Mouse (Mus musculus) neural tube, embryonic 10.5 days (tissue): ENCODE measurements around the gene Dock2.
"Not testable (repeated sequence)": the region's sequence is repeated elsewhere in the genome, so short reads cannot be mapped to it uniquely, and the experiment has no call there.

ENCODE experiments used
- DNase-seq: peaks from one replicate; pipeline ENCODE4 v3.0.0-alpha.2; 2017; ENCODE audit warnings: low spot score; ENCODE audit errors: extremely low spot score

Gene Dock2

DNA sequence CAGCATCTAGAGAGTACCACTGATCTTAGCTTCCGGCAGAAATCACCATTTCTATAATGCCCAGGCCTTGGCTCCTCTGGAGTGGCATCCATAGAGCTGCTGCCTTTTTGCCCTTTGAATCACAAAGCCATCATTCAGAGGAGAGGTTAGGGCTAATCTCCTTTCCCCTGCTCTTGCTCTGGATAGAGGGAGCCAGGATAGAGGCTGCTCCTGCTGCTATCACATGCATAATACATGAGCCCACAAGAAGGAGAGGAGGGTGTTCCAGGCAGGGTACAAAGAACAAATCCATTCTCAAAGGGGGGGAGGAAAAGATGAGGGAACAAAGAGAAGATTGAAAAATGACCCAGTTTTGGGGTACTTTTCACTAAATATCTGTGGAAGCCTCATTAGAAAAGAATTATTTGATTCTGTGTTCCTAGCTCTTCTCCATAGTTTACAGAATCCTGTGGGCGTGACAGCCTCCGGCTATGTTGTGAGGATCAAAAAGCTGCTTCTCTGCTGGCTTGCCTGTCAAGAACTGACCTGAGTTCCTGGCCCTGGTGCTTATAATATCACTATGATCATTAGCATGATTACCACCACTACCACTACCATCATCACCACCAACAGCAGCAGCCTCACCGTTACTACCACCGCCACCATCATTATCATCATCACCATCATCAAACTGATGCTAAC lies 485.9 kb downstream of the Dock2 start:
- no peak for DNase-seq

DNA sequence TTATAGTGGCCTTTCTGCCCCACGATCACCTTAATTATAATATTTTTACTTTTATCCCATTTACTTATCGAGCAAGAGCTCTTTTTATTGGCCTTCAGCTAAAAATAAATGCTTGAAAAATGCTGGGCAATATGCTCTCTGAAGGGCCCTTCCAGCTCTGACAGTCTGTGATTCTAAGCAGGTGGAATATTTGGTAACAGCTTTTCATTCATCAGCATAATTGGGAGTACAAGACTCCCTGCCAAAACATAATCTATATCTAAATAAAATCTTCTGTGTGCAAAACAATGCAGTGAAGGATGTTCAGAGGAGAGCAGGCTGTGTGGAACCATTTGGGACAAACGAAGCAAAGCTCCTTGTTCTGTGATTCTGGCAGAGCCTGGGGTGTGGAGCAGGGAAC lies 492.4 kb downstream of the Dock2 start:
- DNase-seq = no peak

DNA sequence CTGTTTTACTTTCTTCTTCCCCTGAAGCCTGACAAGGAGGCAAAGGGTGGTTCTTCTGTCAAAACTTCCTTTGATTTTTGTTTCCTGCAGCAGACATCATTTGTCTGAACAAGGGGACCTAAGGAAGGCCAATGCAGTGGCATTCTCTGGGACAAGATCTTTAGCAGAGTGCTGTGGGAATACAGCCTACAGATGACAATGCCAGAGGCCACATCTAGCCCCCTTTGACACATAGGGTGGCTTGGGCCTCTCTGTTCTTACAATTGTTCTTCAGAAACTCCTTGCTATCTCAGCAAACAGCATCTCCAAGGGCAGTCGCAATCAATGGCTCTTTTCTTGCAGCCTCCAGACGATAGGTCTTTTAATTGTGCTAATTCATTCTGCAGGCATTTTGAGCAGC lies 493.0 kb downstream of the Dock2 start:
- DNase-seq = no peak

DNA sequence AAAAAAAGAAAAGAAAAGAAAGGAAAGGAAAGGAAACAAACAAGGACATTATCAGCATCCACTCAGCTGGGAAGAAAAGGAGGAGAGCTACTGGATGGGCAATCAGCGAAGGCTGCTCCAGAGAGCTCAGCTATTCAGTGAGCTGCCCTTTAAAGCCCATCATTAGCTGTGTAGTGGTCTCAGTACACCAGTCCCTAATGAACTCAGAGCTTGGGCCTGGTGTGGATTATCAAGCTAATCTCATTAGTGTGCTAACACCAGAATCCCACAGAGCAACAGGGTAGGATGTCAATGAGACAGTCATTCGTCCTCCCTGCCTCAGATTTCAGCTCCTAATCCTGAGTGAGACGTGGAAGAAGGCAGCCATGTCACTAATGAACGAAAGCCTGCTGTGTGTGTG lies 493.4 kb downstream of the Dock2 start:
- DNase-seq = no peak

DNA sequence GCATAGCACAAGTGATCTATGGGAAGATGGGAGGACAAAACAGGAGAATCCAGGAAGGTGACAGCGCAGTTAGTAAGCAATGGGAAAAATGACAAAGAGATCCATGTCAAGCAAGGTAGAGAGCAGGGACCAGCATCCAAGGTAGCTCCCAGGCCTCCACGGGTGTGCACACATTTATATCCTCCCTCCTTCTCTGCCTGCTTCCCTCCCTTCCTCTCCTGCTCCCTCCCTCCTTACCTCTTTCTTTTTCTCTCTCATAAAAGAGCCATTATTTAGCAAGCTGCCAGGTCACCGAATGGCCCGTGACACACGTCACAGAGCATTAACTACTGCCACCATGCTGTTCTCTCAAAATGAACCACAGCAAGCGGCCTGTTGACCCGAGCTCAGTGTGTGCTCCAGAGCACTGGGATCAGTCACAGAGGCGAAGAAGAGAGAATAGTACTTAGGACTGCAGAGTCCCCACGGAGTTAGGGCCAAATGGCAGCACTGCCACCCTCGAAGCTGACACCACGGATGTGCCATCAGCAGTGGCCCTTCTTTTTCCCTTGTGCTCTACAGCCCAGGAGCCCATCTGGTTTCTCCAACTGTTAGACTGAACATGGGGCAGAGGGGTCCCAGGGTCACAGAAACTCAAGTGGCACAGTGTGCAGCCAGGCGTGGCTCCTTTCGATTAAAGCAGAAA lies 499.4 kb downstream of the Dock2 start:
- DNase-seq = peak; percentile 30

DNA sequence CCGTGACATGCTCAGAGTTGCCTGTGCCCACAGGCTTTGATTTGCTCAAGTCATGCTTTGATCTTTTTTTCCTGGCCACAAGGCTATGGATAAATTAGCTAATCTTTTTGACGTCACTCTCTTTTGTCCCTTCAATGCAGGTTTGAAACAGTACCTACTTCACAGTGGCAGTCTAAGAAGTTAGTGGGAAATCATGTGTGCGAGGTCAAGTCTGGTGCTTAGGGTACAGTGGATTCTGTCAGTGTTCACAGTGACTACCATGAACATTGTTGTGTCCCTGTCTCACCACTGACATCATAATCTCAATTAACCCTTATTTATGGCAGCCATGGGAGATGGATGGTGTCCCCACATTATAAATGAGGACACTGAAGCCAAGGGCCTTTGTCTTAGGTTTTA lies 506.6 kb downstream of the Dock2 start:
- DNase-seq = no peak

DNA sequence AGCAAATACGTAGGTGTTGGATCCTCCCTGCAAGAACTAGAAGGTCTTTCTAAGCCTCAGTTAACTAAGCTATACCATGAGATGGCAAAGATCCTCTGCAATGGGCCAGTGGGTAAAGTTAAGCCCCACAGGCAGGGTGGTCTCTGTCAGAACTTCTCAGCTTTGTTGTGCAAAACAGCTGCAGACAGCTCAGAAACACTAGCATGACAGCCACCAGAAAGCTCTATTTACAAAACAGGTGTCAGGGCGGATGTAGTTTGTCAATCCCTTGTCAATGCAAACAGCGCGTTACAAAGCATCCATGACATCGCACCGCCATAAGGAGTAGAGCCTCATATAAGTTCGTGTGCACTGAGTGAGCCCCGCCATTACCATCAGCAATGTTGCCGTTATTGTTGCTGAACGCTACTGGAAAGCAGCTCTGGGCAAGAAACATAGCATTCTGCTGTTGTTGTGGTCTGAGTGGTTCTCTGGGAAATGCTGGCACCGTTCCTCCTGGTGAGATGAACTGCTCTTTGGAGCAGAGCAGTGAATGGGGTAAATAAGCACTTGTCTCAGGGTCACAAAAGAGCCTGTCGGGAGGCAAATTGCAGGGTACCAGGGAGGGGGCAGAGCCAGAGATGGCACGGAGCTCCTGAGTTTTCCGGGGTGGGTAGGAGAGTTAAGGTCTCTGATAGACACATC lies 507.2 kb downstream of the Dock2 start:
- DNase-seq = no peak

DNA sequence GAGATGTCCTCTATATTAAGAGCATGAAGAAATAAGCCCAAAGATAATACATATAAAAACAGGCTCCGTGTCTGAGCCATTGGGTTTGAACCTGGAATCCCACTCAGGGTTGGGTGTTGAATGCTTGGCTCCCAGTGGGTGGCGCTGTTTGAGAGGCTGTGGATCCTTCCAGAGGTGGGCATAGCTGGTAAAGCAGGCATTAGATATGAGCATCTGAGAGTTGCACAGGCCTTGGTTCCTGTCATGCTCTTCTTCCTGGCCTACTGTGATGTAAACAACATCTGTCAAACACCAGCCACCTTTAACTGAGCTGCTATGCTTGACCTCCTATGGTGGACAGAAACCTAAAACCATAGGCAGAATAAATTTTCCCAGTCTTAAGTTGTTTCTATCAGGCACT lies 507.8 kb downstream of the Dock2 start:
- peak; percentile 29 for DNase-seq

DNA sequence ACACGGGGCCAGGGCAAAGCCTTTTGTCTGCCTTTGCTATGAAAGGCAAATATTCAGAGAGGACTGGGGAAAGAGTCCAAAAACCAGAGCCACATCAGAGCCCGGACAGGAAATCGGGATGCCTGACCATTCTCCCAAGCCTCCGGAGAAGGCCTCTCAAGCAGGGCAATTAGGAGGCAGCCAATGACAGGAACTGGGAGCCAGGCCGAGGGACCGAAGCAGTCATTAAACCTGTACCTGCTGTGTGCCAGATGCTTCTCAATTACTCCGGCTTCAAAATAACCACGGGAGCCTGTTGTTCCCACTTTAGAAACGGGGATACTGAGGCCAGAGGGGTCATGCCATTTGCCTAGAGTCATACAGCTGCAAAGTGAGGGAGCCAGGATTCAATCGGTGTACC lies 511.7 kb downstream of the Dock2 start:
- no peak for DNase-seq

DNA sequence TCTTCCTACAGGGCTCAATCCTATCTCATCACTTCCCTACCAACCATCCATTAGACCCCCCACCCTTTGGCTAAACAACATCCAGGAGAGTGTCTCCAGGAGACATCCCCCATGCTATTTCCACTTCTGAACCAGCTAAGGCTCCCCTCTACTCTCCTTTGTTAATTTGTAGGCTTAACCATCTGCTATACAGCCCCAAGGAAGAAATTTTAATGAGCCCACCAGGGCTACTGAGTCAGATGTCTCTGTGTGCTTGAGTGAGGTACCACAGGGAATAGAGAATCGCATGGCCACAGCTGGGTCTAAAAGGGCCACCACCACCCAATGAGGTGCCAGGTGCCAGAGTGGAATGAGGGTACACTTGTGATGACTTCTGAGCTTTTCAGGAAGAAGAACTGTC lies 519.6 kb downstream of the Dock2 start:
- DNase-seq = no peak

DNA sequence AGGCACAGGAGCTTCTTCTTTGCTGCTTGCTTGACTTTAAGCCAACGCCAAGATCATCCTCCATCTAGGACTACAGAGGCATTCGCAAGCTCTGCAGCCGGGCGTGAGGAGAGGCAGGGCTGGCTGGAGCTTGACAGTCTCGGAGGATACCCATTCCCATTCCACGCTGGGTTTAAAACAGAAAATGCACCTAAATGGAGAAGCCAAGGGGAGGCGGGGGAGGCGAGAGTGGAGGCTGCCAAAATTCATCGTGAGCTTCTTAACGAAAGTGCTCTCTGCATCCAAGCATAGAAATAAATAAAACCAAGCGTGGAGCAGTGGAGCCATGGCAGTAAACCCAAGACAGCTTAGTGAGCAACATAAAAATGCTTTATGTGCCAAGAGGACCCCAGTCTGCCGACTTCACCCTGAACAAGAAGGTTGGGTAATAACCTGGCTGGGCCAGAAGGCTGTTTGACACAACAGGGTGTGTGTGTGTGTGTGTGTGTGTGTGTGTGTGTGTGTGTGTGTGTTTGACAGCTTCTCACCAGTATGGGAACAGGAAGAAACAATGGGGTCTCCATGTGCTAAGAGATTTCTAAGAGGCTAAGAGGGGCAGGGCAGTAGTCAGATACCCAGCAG lies 524.7 kb downstream of the Dock2 start:
- no peak for DNase-seq

DNA sequence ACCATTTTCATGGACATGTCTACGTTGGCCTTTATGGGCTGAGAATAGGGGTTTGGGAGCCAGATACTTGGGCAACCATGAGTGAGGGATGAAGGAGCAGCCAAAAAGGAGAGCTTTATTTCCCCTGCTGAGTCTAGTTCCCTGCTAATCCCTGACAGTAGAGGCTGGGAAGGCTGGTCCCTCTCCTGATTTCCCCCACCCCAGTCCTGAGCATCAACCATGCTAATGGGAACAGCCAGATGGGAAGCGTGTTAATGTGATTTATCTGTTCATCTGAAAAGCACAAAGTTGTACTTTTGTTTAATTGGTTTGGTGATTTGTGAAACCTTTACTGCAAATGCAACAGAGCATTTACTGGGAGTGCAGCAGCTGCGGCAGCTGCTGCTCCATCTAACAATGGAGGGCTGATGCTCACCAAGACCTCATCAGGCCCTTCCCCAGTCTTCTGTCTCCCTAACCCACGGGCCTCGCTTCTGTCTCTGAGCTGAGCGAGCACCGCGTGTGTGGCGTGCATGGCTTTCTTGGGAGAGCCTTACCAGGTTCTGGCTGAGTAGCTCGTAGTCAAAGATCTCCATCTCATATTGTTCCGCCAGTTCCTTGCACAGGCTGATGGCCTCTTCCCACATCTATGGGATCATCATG lies 526.0 kb downstream of the Dock2 start:
- no peak for DNase-seq

DNA sequence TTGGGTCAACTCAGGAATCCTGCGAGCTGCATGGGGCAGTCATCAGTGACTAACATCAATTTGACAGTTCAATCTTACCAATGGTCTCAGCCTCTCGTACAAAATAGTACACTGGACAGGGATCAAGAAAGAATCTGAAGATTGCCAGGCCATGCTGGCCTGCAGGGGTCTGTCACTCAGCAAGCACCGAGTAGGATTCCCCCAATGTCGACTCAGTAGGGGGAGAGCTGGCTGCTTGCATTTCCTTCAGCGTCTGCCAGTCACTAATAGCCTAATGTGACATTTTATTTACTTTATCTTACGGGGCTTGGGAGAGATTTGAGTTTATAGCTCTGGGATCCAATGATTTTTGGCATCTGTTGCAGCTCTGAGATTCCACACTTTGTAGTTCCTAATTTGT lies 540.7 kb downstream of the Dock2 start:
- DNase-seq = no peak

DNA sequence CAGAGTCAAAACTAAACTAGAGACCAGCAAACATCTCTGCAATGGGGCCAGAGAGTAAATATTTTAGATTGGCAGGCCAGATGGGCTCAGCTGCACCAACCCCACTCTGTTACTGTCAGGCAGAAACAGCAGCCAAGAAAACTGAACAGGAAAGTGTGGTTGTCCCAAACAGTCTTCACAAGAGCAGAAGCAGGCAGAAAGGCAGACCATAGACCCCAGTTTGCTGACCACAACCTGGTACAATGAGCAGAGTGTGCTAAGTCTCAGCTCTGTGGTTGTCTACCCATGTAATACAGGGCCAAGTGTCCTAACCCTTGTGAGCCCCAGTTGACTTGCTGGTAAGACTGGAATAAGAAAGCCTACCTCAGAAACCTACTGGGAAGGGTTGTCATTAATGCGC lies 543.4 kb downstream of the Dock2 start:
- DNase-seq = no peak

DNA sequence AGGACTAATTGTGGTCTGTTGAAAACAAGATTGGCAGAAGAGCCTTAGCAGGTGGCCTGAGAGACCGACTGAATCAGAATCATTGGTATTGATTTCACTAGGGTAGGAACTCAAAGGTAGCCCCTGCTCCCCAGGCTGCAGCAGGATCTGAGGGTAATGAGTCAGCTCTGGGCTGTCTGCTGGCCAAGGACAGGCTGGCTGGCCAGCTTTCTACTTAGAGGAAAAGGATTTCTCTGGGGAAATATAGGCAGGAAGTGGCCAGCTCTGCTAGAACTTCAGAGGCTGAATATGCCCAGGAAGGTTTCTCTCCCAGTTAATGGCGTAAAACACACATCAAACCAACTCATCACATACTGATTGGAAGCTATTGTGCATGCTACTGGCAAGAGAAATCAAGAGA lies 544.0 kb downstream of the Dock2 start:
- DNase-seq = no peak

DNA sequence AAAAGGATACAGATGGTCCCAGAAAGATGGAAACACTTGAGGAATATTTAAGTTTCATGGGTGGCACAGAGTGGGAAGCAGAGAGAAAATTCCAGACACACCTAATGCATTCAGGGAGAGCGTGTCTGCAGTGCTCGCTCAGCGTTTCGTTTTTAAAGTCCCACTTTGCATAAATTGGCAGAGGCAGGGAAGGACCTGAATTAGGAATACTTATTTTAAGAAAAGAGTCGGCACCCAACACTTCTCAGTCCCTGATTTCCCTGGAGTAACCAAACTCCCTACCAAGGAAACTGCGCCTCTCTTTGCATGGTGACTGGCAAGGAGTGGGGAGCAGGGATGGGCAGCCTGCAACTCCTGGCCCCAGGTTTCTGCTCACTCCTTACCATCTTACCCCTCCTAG lies 546.8 kb downstream of the Dock2 start:
- DNase-seq = no peak

DNA sequence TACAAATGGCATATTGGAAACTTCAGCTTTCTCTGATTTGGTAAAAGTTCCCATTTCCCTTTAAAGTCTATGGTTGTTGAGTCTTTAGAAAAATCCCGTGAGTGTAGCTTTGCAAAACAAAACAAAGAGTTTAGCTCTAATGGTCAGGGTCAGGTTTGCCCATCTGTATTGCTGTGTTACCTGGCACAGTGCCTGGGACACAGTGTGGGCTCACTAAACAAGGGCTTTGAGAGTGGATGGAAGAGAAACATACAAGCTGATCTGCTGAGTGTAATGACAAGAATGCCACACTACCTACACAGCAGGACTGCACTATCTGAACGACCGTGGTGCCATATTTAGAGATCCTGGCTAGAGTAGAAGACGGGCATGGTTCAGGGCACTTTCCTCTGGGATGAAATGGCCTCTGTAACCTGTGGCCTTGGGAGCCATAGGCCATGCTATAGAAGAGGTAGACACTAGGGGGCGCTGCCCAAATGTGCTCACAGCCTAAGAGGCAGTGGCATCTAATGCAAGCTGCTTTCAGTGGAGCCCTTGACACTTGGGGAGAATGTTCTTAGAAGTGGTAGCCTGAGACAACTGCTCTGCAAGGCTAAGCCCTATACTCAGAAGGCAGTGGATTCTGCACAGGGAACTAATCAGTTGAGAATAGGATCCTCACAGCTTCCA lies 547.5 kb downstream of the Dock2 start:
- peak; percentile 66 for DNase-seq

DNA sequence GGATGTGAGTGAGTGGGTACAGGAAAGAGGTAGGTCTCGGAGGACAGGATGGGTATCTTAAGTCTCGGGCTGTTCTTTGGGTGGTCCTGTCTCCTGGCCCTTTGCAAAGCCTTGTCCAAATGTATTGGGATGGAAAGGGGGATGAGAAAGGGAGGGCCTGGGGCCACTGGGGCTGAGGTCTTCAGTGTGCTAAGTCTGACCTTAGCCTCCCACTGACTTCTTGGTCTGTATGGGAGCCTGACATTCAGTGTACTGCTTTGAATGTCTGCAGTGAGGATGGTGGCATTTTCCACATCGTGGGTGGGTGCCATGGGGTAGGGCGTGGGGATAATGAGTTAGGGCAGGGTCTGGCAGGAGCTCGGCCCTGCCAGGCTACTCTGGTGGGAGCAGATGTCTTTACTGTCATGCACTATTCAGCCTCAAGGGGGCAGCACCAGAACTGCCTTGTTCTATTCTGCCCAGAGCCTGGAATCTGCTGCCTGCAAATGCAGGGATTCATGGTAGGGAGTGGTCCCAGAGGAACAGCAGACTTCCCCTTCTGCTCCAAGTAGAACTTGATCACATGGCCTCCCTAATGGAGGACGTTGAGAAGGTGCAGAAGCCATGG lies 554.8 kb downstream of the Dock2 start:
- DNase-seq = peak; percentile 80

DNA sequence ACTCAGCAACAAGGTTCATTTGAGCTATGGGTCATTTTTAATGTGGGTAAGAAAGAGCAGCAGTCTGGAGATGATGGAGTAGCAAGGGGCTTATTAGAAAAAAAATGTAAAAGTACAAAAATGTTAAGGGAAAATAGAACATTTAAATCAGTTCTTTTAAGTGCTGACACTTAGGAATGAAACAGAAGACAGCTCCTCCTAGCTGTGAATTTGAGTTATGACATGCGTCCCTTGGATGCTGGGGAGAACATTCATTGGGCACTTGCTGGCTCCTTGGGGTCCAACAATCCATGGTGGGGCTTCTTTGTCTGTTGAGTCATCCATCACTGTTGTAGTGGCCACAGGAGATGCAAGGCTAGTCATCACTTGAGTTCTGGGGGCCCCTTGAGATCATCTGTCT lies 556.5 kb downstream of the Dock2 start:
- no peak for DNase-seq

DNA sequence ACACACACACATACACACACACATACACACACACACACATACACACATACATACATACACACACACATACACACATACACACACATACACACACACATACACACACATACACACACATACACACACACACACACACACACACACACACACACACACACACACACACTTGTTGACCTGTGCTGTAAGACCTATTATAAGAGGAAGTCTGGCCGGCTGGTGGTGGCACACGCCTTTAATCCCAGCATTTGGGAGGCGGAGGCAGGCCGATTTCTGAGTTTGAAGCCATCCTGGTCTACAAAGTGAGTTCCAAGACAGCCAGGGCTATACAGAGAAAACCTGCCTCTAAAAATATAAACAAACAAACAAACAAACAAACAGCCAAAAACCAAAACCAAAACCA lies 563.1 kb downstream of the Dock2 start:
- not testable (repeated sequence) for DNase-seq

DNA sequence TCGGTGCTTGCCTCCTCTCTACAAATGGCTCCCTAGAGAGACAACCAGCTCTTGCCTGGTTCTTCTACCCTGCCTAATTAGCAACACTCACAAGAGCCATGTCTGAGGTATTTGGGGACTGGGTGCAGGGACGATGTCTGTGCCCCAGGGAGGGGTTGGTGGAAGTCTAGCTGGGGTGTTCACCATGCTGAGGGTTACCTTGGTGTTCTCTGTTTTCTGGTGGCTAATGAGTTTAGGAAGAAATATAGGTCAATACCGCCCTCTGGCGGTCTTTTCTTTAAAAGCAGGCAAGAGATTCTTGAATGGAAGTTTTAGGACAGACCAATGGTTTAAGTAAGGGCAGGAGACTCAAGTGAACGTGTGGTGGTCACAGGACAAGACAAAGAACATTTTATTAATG lies 570.8 kb downstream of the Dock2 start:
- peak; percentile 72 for DNase-seq
